Mouse (Mus musculus) retina, postnatal 7 days (tissue): Measurements from ENCODE around the gene Crkl.
A peak's percentile ranks its signal among the peaks of the same experiment; 100 is the strongest.

Source experiments
- DNase-seq: peaks from one replicate; pipeline ENCODE4 v3.0.0-alpha.2; 2012; ENCODE audit warnings: low read depth, low spot score

Gene Crkl

DNA sequence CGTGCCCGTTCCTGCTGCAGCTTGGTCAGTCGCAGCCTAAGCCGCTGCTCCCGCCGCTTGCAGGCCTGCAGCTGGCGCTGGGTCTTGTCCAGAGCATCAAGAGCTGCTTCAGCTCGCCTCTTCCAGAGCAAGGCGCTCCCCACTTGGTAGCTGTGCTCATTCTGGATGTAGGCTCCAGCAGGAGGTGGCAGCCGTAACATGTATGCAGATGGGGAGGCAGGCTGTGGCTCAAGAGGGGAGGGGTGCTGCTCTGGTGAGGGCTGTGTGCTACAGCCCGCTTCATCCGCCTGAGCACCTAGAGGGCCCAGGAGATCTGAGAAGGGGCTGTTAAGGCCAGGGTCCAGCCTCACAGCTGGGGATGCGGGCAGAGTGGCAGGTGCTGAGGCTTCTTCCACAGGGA lies 76.5 kb downstream of the Crkl start:
- DNase-seq, result no peak

DNA sequence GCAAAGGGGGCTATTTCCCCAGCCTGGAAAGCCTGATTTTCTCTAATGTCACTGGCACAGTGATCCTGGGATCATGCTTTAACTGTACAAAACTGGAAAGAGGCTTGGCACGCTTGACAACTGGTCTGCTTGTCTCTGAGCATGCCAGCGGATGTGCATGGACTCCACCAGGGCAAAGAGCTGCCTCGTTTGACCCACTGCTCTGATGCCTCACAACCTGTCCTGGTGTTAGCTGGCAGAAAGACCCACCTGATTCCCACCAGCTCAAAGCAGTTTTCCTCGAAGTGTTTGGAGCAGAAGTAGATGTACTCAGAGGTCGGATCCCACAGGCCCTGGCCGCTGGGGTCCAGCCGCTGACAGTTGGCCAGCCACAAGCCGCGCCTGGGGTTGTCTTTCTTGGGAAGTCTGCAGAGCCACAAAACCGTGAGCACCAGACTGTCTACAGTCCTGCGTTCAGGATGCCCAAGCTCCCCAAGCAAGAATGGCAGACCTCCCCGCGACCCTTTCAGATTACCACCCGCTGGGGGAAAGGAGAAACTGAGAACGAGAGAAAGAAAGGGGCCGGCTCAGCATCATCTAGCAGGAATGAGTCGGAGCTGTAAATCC lies 78.3 kb downstream of the Crkl start:
- no peak for DNase-seq

DNA sequence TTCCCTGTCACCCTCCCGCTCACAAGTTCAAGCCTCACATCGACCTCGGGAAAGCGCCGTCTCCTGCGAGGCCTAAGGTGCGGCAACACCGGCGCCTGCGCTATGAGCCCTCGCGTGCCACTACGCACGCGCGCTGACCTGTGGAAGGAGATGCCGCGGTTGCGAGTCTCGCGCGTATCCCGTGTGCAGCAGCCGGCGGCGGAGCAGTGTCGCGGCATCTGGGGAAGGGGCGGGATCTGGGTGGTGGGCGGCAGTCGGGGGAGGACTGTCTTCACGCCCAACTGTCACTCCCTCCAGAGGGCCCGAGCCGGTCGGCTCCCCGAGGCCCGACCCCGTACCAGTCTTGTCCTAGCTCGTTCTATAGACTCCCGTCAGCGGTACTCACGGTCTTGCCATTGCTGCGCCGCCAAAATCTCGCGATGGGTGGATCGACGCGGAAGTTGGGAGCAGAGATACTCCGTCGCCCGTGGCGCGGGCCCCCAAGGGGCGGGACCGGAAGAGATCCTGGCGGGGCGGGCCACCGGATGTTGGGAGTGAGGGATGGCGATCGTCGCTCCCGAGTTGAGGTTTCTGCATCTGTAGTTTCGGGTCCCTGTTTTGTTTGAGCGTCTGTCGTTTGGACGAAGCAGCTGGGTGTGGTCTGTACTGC lies 79.0 kb downstream of the Crkl start, which contains the start of gene Thap7:
Gene Thap7 (minus strand): TSS at position 497 of the 649 bp plus-strand sequence.
- DNase-seq, result peak; percentile 95

DNA sequence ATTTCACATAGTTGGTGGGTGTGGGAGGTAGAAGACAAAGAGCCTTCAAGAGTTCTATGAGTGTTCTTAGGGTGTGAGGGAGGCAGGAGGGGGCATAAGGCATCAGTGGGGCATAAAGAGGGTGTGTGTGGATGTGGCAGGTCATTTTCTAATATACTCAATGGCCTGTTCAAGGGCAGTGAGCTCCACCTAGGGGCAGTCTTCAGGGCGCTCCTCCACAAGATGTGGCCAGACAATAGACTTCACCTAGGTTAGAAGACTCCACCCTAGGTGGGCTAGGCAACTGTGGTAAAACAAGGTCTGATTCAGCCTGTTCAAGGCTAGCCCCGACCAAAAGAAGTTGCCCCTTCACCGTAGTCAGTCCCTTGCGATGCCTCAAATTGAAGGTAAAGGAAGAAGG lies 80.5 kb downstream of the Crkl start:
- no peak for DNase-seq

DNA sequence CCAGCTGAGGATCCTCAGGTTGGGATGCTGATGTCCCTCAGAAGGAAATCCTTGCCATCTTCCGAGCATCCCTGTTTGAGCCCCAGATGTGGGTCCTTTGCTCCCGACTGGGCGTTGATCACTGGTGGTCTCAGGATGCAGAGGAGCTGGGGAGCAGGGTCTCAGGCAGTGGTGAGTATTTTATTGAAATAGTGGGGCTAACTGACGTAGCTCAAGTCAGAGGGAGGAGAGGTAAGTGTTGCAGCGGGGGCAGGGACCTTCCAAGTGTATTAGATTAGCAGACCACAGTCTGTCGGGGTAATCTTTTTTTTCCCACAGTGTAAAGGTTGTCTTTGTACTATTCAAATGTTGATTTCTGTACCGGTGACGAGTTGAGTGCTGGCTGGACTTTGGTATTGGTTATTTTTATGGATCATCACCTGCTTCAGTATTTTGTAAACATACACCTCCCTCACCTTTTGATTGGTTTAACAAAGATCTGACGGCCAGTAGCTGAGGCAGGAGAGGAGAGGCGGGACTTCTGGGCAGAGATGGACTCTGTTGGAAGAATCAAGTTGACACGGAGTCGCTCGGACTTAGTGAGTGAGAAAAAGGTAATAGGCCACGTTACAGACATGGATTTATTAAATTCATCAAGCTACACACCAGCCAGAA lies 81.0 kb downstream of the Crkl start:
- no peak for DNase-seq

DNA sequence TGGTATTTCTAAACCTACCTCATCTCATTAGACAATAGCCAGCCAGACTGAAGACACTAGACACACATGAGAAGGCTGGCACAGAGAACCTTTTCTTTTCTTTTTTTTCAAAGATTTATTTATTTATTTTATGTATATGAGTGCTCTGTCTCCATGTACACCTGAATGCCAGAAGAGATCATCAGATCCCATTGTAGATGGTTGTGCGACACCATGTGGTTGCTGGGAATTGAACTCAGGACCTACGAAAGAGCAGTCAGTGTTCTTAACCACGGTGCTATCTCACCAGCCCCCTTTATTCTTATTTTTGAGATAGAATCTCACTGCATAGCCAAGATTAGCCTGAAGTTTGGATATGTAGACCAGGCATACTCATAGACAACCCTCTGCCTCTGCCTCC lies 84.8 kb downstream of the Crkl start:
- no peak for DNase-seq
